Mouse (Mus musculus) heart, postnatal 0 days (tissue): ENCODE measurements around the gene Rab31.

Source experiments
- CTCF ChIP-seq: IDR thresholded peaks from 2 replicates; pipeline ENCODE4 v1.5.1; 2016; ENCODE audit warnings: antibody characterized with exemption, control low read depth, low read depth
- EP300 ChIP-seq: IDR thresholded peaks from 2 replicates; pipeline ENCODE4 v1.6.1; 2016; ENCODE audit warnings: antibody characterized with exemption, low read depth

DNA sequence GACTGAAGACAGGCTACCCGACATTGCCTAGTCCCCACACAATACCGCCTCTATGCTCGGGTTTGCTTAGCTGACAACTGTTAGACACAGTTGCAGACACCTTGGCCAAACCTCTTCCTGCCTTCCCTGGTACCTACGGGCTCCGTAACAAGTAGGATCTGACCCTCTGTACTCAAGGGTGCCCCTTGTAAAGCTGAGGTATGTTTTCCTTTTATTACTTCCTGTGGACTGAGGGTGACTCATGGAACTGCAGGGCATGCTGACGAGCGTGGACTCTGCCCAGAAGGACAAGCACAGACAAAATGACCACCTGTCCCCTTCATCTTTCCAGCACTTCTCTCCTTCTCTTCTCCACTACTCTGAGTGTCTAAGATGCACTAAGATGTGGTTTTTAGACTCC is 1.9 kb upstream of the Rab31 start:
- TF ChIP-seq CTCF (no peak), EP300 (no peak)
